Mouse (Mus musculus) neural tube, embryonic 10.5 days (tissue): ENCODE results near the gene Plvap.

ENCODE experiments used
- DNase-seq: peaks from one replicate; pipeline ENCODE4 v3.0.0-alpha.2; 2017; ENCODE audit warnings: low spot score; ENCODE audit errors: extremely low spot score

Plvap gene

GRCm38 (mm10) chr8:71487691-71488445 lies 23.7 kb downstream of the Plvap start, which contains the start of gene Gtpbp3:
Gene Gtpbp3 (plus strand): TSS chr8:71488103.
- peak; percentile 76 for DNase-seq

DNA sequence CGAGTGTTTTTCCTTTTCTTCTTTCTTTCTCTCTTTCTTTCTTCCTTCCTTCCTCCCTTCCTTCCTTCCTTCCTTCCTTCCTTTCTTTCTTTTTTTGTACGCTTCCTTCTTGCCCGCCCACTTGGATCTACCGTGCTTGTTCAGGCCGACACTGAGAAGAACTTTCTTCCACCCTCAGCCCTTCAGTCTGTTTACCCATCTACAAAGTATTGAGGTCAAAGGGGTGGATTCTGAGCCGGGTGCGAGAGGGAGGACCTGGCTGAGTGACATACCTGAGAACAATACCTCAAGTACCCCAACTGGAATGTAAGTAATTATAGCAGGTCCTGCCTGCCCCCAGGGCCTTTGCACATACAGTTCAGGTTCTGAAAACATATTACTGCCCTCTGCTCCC lies 25.4 kb downstream of the Plvap start:
- DNase-seq = no peak

GRCm38 (mm10) chr8:71485142-71486135 lies 26.1 kb downstream of the Plvap start, which contains the start of gene Ano8:
Gene Ano8 (minus strand): TSS chr8:71485963.
- peak; percentile 88 for DNase-seq

DNA sequence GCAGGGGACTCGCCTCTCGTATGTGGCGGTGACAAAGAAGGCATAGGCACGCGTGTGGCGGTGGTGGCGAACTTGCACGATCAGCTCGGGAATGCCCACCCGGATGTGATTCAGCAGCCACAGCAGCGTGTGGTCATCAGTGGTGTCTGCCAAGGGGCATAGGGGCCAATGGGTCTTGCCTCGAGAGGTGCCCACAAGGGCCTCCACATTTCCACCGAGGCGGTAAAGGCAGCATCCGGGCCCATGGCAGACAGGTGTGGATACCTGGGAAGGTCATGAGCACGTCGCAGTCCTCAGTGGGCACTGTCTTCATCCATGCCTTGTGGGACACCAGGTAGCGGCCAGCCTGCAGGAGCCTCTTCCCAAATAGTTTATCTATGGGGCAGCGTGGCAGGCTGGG lies 26.8 kb downstream of the Plvap start:
- no peak for DNase-seq

DNA sequence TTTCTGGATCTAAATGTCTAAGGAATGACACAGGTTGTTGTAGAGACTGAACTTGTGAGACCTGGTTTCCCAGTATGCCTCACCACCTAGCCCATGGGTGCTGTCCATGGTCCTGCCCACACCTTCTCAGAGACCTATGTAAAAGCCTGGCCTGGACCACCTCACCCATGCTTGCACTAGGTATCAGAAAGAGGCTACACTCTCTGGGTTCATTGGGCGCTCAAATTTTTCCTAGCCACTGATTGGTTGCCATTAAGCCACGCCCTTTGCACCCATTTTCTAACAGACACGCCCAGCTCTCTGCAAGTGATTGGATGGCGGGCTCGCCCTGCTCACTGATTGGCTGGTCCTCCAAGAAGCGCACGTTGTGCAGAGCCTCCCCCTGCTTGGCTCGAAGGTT lies 27.6 kb downstream of the Plvap start:
- DNase-seq = peak; percentile 61

DNA sequence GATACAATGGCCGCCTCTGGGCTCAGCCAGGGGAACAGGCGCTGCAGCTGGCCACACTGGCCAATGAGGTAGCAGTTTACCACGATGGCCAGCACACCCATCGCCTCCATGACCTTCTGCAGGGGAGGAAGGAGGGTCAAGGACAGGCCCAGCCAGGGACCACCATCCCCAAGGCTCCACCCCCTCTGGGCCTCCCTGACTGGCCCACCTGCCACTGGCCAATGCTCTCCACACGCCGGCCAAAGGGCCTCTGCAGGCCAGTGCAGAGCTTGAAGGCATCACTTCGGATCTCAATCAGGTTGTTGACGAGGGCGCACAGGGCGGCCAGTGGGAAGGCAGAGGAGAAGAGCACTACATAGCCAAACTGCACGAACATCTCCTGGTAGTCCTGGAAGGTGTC lies 32.6 kb downstream of the Plvap start:
- no peak for DNase-seq

DNA sequence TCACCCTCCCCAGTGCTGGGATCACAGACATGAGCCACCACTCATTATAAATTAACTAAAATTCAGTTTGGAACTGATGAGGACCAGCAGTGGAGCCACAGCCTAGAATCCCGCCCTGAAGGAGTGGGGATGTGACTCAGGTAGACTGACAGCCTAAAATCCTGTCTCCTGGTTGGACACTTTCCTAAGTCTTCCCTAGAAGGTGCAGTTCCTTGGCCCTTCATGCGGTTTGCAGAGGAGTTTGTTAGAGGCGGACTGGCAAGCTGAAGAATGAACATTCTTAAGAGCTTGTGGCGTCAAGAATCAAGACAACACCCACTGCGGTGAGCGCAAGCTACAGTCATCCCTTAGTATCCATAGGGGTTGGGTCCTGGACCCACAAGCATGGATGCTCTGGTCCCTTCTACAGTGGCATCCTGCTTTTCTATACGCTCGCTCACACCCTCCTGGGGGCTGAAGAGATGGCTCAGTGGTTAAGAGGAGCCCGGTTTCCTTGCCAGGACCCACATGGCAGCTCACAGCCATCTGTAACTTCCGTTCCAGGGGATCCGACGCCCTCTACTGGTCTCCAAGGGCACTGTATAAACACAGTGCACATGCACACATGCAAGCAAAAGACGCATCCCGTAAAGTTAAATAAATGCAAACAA lies 34.2 kb downstream of the Plvap start:
- peak; percentile 32 for DNase-seq

- DNase-seq = peak; percentile 84
Observed at GRCm38 (mm10) chr8:71476099-71476940, 35.2 kb downstream of the Plvap start.

GRCm38 (mm10) chr8:71475702-71476075 lies 35.9 kb downstream of the Plvap start:
- DNase-seq = peak; percentile 38

GRCm38 (mm10) chr8:71474785-71475701 lies 36.5 kb downstream of the Plvap start:
- DNase-seq = no peak

DNA sequence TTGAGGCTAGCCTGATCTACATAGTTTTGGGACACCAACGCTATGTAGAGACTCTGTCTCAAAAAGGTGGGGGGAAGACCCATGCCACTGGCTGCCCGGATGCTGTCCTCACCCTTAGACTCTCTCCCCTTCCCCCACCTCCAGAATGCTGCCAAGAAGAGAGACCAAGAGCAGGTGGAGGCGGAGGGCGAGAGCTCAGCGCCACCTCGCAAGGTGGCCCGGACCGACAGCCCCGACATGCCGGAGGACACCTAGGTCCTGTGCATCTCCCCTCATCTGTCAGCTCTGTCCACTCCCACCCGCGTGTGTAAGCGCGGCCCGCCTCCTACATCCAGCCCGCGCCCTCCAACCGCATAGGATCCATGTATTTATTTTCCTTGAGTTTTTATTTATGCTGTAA lies 37.2 kb downstream of the Plvap start:
- DNase-seq = no peak

DNA sequence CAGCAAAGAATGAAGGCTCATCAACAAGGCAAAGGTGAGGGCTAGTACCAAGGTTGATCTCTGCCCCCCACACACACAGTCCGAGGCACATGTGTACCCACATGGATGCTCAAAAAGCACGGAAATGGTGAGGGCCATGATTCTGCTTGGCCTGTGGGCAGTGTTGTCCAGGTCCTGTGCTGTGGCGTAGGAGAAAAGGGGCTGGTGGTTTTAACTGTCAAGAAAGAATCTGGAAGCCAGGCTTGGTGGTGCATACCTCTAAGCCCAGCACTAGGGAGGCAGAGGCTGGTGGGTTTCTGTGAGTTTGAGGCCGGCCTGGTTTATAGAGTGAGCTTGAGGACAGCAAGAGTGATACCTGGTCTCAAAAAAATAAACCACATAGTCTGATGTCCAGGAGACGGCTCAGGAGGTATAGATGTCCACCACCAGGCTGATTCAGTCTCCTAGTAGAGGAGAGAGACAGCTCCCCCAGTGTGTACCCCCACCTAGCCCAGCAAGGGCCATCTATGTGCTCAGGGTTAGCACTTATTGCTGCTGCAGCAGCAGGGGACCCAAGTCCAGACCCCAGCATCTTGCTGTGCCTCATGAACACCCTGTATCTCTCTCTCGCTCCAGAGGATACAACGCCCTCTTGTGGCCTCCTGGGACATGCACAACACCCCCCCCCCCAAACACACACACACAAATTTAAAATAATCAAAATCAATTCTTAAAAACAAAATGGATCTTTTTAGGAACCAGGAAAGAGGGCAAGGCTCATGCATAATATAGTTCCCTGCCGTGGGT lies 38.8 kb downstream of the Plvap start:
- DNase-seq = no peak

DNA sequence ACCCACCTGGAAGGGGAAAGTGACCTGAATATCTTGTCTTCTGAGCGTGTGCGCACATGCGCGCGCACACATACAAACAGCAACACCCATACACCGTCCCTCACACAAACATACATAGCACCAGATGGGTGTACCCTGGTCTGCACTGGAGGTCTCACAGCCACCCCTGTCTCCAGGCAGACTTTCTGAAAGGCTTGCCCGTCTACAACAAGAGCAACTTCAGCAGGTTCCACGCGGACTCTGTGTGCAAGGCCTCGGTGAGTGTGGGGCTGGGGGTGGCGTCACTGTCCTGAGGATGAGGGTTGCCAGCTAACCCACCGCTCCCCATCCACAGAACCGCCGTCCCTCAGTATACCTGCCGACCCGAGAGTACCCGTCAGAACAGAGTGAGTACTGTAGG lies 39.7 kb downstream of the Plvap start:
- DNase-seq = no peak

DNA sequence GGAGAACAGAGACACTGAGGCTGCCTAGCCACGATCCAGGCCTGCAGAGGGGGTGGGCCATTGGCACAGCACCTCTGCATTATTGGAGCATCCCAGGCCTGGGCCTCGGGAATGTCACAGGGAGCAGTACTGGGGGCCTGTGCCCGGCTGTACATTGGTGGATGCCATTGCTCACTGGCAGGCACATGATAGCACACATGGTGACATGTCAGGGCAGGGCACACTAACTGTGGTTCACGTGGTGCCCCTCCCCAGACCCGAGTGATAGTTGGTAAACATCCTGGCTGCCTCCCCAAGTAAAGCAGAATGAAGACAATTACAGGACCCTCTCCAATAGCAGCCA lies 40.7 kb downstream of the Plvap start:
- no peak for DNase-seq

DNA sequence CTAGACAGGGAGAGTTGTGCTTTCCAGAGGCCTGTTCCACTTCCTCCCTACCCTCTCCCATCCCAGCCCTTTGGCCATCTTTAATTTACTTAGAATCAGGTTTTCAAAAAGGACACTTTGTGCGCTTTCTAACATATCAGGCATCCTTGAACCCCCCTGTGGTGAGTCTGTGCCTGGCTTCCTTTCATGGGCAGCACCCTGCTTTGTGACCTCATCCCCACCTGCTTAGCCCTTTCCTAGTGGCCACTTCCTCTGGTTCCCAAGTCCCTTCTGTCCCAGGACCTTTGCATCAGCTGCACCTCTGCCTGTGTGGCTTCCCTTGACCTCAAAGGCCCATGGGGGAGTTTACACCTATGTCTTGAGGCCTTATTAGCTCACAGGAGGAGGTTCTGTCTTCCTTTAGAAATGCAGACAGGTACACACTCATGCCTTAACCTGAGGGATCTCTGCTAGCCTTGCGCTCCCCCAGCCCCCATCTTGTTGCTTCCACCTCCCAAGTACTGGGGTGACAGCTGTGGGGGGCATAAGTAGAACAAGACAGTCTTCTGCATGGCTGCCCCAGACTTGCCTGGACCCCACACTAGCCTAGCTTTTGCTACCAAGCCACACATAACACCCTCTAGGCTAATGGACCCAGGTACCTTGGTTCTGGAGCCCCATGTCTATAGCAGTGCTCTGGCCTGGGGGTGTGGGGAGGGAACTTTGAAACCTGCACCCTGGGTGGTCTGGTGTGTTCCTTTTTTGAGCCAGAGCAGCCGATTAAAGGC lies 41.2 kb downstream of the Plvap start:
- no peak for DNase-seq

GRCm38 (mm10) chr8:71469411-71469810 lies 42.1 kb downstream of the Plvap start:
- peak; percentile 65 for DNase-seq

- DNase-seq = peak; percentile 92
Observed at GRCm38 (mm10) chr8:71468916-71469315, 42.6 kb downstream of the Plvap start, which contains the start of gene Dda1. Gene Dda1 (plus strand): TSS chr8:71469199.

- no peak for DNase-seq
Observed at GRCm38 (mm10) chr8:71468001-71468400, 43.6 kb downstream of the Plvap start.
